Mouse (Mus musculus) heart, postnatal 0 days (tissue): ENCODE results near the gene Rnf150.

ENCODE experiments used
- CTCF ChIP-seq: IDR thresholded peaks from 2 replicates; pipeline ENCODE4 v1.5.1; 2016; ENCODE audit warnings: antibody characterized with exemption, control low read depth, low read depth
- EP300 ChIP-seq: IDR thresholded peaks from 2 replicates; pipeline ENCODE4 v1.6.1; 2016; ENCODE audit warnings: antibody characterized with exemption, low read depth

DNA sequence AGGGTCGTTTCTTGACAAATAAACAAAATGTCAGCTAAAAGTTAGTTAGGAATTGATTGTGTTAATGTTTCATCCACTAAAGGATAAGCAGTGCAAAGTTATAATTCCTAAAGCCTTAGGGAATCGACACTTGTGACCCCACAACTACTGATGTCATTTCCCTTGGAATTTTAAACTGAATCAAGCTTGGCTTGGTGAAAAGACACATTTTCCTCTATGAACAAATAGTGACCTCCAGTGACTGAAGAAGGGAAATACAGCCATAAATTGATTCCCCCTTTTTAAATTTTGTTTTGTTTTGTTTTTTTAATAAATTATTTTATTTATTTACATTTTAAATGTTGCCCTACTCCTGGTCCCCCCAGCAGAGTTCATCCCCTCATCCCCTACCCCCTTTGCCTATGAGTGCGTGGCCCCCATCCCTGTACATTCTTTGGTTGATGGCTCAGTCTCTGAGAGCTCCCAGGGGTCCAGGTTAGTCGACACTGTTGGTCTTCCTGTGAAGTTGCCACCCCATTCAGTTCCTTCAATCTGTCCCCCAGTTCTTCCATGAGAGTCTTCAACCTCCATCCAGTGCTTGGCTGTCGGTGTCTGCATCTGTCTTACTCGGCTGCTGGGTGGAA, 21.5 kb upstream of the Rnf150 start:
- TF ChIP-seq CTCF (peak; percentile 57), EP300 (no peak)
